Mouse (Mus musculus) gastrocnemius, postnatal 14 days (tissue): ENCODE data around the gene Rdm1. TPM values are rescaled to one million over a fixed set of nuclear protein-coding genes. Genes with fewer than 3 reads are reported as not detected.
"Not testable (repeated sequence)": the region's sequence is repeated elsewhere in the genome, so short reads cannot be mapped to it uniquely, and the experiment has no call there.

Experiments used
- DNase-seq: peaks from one replicate; pipeline ENCODE4 v3.0.0; 2021; ENCODE audit warnings: mixed read lengths
- intact Hi-C: fragments of 180-260 bp; cut with DNase I; formaldehyde crosslinking; loops from one replicate; pipeline ENCODE4 v1.15.1; 2025; ENCODE audit warnings: low total_unique reads
- total RNA-seq, 2 experiments: library from RNA; stranded (reverse); gene quantifications; 2 replicates each; pipeline ENCODE4 v1.2.3; 2021

Rdm1 gene
- total RNA-seq, 2 experiments from 2014 or later, result 18.0 to 19.8 TPM

DNA sequence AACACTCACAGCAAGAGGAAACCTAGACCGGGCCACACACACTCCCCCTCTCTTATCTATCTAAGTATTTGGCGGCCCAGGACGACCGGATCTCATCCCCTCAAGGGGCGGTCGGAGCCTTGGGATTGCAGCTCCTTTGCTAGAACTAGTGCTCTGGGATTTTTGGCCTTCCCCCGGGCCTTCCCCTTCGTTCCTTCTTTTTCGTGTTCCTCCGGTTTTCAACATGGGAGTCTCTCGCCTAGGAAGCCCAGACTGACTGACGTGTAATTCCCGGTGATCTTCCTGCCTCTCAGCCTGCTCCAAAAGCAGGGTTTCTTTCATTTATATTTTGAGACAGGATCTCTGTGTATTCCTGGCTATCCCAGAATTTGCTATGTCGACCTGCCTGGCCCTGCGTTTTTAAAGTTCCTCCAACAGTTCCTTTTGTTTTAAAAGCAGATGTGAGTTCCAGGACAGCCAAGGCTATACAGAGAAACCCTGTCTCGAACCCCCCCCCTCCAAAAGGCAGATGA is 19.3 kb downstream of the Rdm1 start:
- DNase-seq, intact Hi-C loops: not testable (repeated sequence)

DNA sequence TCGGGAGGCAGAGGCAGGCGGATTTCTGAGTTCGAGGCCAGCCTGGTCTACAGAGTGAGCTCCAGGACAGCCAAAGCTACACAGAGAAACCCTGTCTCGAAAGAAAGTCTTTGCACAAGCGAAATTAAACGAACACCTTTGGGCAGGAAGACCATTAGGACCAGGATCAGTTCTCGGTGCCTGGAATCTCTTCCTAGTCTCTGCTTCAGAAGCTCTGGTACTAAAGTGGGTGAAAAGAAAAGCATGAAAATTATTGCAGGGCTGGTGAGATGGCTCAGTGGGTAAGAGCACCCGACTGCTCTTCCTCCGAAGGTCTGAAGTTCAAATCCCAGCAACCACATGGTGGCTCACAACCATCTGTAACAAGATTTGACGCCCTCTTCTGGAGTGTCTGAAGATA is 20.1 kb downstream of the Rdm1 start:
- intact Hi-C loops, DNase-seq: not testable (repeated sequence)

DNA sequence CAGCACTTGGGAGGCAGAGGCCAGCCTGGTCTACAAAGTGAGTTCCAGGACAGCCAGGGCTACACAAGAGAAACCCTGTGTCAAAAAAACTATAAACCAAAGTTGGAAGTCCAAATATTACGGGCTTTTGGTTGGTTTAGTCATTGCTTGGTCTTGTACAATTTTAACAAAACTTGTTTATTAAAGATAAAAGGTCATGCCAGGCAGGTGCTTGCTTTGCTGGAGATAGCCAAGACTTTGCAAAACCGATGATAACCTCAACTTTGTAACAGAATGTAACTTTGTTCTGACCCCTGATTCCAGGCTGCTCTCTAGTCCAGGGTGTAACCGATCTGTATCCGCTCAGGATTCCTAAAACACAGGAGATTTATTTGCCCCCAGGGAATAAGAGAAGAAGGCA is 29.4 kb downstream of the Rdm1 start:
- intact Hi-C loops, result no loop called here
- DNase-seq, result no peak

DNA sequence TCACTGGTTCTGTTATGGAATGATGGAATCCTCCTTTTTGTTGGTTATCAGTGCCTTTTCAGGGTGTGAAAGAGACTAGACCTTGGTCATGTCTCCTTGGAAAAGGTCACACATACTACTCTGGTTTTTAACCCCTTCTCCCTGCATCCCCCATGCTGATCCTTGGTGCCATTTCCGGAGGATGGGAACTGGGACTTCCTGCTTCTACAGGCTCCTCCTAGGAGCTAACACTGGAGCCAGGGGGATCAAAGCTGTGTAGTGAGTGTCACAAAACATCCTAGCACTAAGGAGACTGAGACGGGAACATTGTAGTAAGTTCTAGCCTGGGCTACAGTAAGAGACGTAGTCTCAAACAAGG is 30.5 kb downstream of the Rdm1 start:
- no peak for DNase-seq
- intact Hi-C loops, result no loop called here

- intact Hi-C loops, result not testable (repeated sequence)
- DNase-seq, result peak; percentile 79
Measured at GRCm38 (mm10) chr11:101657886-101658750, 31.1 kb downstream of the Rdm1 start.

DNA sequence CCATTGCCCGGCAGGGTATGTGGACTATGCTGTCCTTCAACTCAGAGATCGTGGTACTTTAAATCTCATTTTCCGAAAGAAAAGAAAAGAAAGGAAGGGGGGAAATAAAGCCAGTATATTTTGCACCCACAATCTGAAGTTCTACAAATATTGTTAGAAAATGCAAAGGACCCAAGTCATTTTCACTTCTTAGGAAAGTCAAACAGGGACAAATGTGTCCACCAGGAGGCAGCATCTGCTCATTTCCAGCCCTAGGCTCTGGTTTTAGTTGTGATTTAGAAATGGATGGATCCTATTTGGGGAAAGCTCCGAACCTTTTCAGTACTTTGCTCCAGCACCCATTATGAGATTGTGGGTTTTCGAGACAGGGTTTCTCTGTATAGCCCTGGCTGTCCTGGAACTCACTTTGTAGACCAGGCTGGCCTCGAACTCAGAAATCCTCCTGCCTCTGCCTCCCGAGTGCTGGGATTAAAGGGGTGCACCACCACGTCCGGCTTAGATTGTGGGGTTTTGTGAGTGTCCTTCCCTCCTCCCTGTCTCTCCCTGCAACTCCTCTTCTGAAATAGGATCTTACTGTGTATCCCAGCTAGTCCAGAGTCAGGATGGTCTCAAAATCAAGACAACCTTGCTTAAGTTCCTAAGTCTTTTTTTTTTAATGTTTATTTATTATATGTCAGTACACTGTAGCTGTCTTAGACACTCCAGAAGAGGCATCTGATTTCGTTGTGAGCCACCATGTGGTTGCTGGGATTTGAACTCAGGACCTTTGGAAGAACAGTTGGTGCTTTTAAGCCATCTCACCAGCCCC is 32.0 kb downstream of the Rdm1 start:
- intact Hi-C loops, result no loop called here
- DNase-seq, result peak; percentile 44

DNA sequence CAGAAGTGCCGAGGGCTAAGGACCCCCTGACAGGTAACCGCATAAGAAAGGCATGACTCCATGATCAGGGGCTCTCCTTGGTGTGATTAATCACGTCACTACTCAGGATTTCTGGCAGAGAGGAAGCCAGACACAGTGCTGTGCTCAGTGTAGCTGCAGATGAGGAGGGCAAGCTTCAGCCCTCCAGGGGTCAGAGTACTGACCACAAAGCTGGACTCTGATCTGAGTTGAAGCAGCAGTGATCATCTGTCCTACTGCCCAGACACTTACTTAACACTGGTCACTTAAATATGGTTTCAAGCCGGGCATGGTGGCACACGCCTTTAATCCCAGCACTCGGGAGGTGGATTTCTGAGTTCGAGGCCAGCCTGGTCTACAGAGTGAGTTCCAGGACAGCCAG is 34.2 kb downstream of the Rdm1 start:
- intact Hi-C loops, result no loop called here
- no peak for DNase-seq

GRCm38 (mm10) chr11:101661786-101662185 is 34.8 kb downstream of the Rdm1 start:
- DNase-seq, result no peak
- intact Hi-C loops, result loop anchor here (2.0 kb wide), 1 partner anchor 67 kb away; no protein-coding TSS in a partner anchor

DNA sequence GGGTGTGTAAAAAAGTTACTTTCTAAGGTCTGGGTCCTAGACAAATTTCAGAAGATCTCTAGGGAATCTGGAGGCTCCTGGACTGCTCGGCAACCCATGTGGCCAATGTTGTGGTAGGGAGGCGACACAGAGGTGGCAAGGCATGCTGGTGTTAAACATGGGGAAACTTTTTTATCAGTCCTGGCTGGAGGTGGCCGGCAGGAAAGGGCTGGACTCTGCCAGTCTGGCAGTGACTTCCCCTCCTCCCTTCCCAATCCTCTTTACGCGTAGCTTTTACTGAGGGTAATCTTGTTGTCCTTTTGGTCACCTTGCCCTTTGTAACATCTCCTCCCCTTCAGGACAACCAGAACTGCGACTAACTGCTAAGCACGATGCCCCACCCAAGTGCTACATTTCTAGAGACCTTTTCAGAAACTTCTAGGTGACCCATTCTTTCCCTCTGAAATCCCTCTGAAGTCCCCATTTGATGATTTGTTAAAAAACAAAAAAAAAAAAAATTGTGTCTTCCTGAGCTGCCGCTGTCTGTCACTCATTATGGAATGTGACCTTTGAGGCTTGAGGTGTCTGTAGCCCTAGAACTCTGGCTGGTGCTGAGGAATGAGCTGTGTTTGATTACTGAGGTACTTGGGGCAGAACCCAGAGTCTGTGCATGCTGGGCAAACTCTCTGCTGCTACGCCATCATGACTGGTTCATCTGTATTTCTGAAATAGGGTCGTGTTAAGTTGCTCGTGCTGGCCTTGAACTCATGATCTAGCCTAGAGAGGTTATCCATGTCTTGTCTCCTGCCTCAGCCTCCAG is 36.4 kb downstream of the Rdm1 start:
- intact Hi-C loops, result loop anchor here (2.0 kb wide), 1 partner anchor 65 kb away; no protein-coding TSS in a partner anchor
- no peak for DNase-seq

DNA sequence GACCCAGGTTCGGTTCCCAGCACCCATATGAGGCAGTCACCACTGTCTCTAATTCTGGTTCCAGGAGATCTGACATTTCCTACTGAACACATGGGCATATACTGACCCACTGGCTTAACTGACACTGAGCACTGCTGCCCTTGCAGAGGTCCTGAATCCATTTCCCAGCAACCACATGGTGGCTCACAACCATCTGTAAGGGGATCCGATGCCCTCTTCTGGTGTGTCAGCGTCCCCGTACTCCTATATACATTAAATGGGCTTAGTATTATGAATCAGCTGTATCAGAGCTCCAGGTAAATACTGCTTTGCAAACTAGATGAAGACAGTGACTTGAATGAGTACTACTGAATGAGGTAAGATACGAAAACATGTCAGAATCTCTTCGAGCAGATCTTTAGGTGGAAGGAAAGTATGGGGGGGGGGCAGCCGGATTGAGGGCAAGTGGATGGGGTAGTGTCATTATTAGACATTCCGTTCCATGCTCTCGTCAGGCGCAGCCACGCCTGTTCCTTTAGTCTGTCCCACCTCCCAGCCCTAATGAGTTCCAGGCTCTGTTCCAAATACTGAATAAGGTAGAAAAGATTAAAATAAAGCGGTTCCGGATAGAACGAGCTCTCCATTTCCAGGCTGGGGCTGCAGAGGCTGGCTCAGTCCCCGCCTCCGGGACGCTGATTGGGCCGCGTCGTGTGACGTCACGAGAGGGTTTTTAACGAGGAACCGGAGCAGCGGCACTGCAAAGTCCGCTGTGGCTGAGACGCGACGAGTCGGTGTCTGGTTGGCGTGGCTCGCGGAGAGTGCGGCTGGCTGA is 38.0 kb downstream of the Rdm1 start, which contains the start of gene Arl4d:
Gene Arl4d, plus strand, starts transcription at position 717 of the 811 bp plus-strand sequence.
- intact Hi-C loops, result no loop called here
- DNase-seq, result peak; percentile 94

DNA sequence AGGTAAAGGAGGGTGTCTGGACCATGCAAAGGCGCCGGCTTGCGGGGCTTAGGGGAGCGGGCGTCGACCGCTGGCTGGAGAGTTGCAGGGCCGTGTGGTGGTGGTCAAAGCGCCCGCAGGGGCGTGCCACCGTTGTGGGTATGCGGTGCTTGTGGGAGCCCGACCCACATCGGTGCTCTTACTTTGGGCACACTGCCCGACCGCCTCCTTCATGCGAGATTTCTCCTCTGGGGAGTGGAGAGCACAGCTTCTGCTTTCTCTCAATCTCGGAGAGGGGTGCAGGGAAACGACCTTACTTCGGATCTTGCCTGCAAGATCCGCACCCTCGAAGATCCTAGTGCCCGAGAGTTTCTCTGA is 38.6 kb downstream of the Rdm1 start:
- intact Hi-C loops, result no loop called here
- no peak for DNase-seq

GRCm38 (mm10) chr11:101666626-101667345 is 39.8 kb downstream of the Rdm1 start:
- intact Hi-C loops, result no loop called here
- peak; percentile 53 for DNase-seq

DNA sequence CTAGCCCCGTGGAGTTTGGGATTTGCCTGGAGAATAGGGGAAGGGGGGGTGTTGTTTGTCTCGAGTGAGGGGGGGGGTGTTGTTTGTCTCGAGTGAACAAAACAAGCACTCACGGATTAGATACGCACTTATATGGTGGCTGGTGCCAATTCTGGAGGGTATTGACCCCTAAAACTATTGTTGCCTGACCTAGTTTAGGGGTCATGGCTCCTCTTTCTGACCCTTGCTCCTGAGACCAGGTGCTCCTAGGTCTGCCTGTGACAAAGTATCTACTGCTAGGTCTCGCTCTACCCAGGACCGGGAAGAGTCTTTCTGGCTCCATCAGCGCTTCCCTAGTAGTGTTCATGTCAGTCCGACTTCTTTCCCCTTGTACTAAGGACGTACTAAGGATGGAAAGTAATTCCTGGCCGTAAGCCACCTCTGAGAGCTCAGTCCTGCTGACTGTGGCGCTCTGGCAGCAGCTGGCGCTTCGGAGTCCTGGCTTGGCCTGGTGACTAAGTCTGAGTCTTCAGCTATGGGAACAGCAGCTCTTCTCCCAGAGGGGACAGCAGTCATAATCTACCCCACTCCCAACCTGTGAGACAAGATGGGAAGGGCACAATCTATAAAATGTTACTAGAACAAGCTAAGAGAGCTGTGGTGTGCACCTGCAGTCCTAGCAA is 41.0 kb downstream of the Rdm1 start:
- intact Hi-C loops, result no loop called here
- peak; percentile 77 for DNase-seq

- intact Hi-C loops, result no loop called here
- peak; percentile 37 for DNase-seq
Measured at GRCm38 (mm10) chr11:101668546-101669261, 41.7 kb downstream of the Rdm1 start.

DNA sequence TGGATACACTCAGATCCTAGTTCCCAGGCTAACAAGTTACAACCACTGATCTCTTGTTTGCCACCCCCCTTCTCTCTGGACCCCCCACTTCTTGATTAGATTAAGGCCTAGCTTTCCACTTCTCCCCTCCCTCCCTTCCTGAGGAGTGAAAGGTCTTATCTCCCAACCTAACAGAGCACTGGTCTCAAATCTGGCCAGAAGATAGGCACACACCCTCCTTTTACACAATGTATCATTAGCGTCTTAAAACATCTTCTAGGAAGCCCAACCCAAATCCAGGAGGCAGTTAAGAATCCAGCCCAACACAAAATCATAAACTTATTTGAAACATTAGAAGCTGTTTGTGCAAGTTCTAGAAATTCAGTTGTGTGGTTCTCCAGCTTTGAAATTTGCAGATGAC is 43.3 kb downstream of the Rdm1 start:
- intact Hi-C loops, result no loop called here
- DNase-seq, result no peak

- intact Hi-C loops, result no loop called here
- no peak for DNase-seq
Measured at GRCm38 (mm10) chr11:101671255-101671654, 44.3 kb downstream of the Rdm1 start.

- intact Hi-C loops, result no loop called here
- DNase-seq, result no peak
Measured at GRCm38 (mm10) chr11:101673010-101673642, 46.1 kb downstream of the Rdm1 start.
